Mouse (Mus musculus) CD8-positive naive resting alpha-beta T cell, adult 57 days (primary cell): ENCODE measurements around the gene Gm49711. TPM values are rescaled to one million over a fixed set of nuclear protein-coding genes. Genes with fewer than 3 reads are reported as not detected.

ENCODE experiments used
- total RNA-seq: library from RNA; stranded (reverse); gene quantifications from one replicate; pipeline ENCODE4 v1.2.4, GENCODE M21; 2023

Gm49711 gene
- not detected for total RNA-seq

DNA sequence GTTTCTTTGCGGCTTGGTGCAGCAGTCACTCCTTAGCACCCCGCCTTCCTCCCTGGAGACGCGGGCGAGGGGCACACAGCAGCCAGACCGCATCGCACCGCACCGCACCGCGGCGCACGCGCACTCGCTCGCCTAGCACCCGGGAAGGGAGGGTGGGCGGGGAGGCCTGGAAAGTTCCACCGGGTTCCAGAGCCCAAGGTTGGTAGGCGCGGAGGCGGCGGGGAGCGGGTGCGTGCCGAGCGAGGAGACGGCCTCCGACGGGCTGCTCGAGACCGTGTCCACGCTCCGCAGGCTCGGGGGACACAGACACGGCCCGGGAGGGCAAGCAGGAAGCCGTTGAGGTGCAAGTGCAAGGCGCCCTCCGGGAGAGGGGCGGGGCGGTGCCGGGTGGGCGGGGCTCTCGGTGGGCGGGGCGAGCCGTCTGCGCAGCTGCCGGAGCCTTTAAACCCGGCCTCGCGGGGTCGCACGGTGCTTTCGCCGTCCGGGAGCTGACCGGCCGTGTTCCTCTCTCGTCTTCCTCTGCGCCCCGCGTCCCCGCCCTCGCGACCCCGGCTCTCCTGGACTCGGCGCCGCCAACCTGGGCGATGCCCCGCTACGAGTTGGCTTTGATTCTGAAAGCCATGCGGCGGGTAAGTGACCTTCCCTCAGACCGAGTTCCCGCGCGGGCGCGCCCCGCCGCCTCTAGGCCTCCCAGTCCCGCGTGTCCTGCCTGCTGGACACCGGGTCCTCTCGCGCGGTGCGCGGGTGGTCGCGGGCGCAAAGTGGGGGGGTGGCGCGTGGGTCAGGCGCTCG lies at the start of gene Gm49711, which contains the start of the genes Mrps6 and Slc5a3:
Gm49711 (plus strand) TSS at position 465 of the 792 bp plus-strand sequence.
Mrps6 (plus strand) TSS at position 419 of the 792 bp plus-strand sequence.
Slc5a3 (plus strand) TSS at position 471 of the 792 bp plus-strand sequence.

Other genes with a start within 250 kb of the Gm49711 start
- gene Mrps6, start within 50 bp of the Gm49711 start, total RNA-seq, result 24.1 TPM
- 11.3 TPM for gene Slc5a3, start within 50 bp of the Gm49711 start, total RNA-seq
- not detected for gene Kcne2, start 234.1 kb downstream of the Gm49711 start, total RNA-seq
- gene Smim11, start 243.0 kb downstream of the Gm49711 start, total RNA-seq, result 23.7 TPM